Mouse (Mus musculus): ENCODE measurements around the gene Nptn. TPM values are rescaled to one million over a fixed set of nuclear protein-coding genes. Genes with fewer than 3 reads are reported as not detected.

The Nptn gene
- polyA plus RNA-seq, 1 experiment from 2014 or later: 122 TPM

DNA sequence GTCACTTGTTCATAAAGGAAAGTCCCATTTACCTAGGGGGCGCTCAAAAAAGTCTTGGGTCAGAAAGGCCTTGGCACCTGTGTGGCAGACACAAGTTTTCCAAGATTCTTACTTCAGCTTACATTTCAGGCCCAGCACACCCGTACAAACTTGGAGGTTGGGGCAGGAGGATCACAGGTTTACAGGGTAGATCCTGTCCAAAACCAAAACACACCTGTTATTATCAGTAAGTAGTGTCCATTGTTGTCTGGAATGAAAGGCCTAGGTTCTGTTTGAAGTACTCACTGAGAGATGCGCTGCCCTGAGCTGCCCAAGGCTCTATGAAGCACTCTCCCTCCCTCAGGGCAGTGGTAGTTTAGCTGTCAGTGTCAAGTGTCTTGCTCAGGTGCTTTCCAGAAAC lies 77.3 kb downstream of the Nptn start:
- Histone ChIP-seq H3K9ac (ENCODE audit: low read depth, low read length) (no peak overlapping the region), H3K9me3 (ENCODE audit: control insufficient read depth, low read length) (no peaks in the 10 kb centered on the region), H3K4me2 (ENCODE audit: low read depth, low read length) (no peak overlapping the region), H3K27ac (ENCODE audit: low read length) (no peak overlapping the region), H3K4me3 (ENCODE audit: low read length) (no peak overlapping the region), H3K27me3 (replicated peaks; ENCODE audit: control insufficient read depth, insufficient read depth, low read length) (no peaks in the 10 kb centered on the region), H3K4me1 (ENCODE audit: control insufficient read depth, insufficient read depth, low read length) (no peaks in the 10 kb centered on the region), H3K36me3 (ENCODE audit: control insufficient read depth, insufficient read depth, low read length) (peaks cover 3% of the 10 kb centered on the region)
- WGBS: 88% methylated on average over 3 of the region's 3 CpGs
- no peak for ATAC-seq

DNA sequence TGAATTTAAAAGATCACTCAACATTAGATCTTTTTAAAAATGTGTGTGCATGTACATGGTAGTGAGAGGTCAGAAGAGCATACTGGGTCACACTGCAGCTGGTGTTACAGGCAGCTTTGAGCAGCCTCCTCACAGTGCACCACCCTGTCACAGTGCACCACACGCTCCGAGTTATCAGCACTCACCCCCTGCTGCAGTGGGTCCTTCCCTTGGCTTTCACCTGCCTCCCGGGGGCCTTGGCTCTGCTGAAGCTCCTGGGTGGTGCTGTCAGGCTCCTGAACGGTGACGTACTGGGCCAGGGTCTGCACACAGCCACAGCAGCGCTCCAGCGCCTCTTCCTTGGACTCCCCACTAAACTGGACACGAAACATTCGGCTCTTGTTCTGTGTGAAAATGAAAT lies 77.9 kb downstream of the Nptn start:
- Histone ChIP-seq H3K4me2 (ENCODE audit: low read depth, low read length) (no peak overlapping the region), H3K9ac (ENCODE audit: low read depth, low read length) (no peak overlapping the region), H3K27ac (ENCODE audit: low read length) (no peak overlapping the region), H3K36me3 (ENCODE audit: control insufficient read depth, insufficient read depth, low read length) (peaks cover 3% of the 10 kb centered on the region), H3K4me1 (ENCODE audit: control insufficient read depth, insufficient read depth, low read length) (no peaks in the 10 kb centered on the region), H3K4me3 (ENCODE audit: low read length) (no peak overlapping the region), H3K27me3 (replicated peaks; ENCODE audit: control insufficient read depth, insufficient read depth, low read length) (no peaks in the 10 kb centered on the region), H3K9me3 (ENCODE audit: control insufficient read depth, low read length) (no peaks in the 10 kb centered on the region)
- WGBS: 91% methylated on average over 9 of the region's 9 CpGs
- peak; percentile 72 for ATAC-seq

DNA sequence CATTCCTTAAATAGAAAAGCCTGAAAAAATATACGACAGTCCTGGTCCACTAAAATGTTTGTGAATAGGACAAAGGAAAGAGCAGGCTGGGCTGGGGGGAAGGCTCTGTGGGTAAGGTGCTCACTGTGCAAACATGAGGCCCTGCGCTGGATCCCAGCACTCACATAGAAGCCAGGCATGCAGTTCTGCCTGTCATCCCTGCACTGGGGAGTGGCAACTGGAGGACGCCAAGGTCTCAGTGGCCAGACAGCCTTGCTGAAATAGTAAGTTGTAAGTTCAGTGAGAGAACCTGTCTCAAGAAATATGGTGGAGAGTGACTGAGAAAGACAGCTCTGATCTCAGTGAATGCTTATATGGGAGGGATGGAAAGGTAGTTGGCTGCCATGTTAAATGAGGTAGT lies 78.6 kb downstream of the Nptn start:
- no peak overlapping the region for H3K9ac ChIP-seq (ENCODE audit: low read depth, low read length)
- H3K4me1 ChIP-seq (ENCODE audit: control insufficient read depth, insufficient read depth, low read length): no peaks in the 10 kb centered on the region
- H3K4me2 ChIP-seq (ENCODE audit: low read depth, low read length): no peak overlapping the region
- H3K36me3 ChIP-seq (ENCODE audit: control insufficient read depth, insufficient read depth, low read length): peaks cover 3% of the 10 kb centered on the region
- no peaks in the 10 kb centered on the region for H3K9me3 ChIP-seq (ENCODE audit: control insufficient read depth, low read length)
- H3K4me3 ChIP-seq (ENCODE audit: low read length): no peak overlapping the region
- no peak overlapping the region for H3K27ac ChIP-seq (ENCODE audit: low read length)
- 78% methylated on average over 3 of the region's 3 CpGs for WGBS
- no peak for ATAC-seq
- H3K27me3 ChIP-seq (replicated peaks; ENCODE audit: control insufficient read depth, insufficient read depth, low read length): no peaks in the 10 kb centered on the region

DNA sequence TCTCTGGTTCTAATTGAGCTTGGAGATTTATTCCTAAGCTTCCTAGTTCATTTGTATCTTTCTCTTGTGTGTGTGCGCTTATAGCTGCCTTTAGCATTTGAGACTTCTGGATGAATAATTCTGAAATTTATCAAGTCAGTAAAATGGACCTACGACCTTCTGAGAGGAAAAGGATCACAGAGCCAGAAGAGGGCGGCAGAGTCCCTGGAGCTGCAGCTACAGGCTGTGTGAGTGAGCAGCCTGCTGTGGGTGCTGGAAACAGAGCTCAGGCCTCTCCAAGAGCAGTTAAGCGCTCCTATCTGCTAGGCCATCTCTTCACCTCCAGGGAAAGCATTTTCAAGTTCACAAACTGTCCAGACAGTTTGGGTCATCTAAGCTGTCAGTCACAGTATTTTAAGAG lies 80.0 kb downstream of the Nptn start:
- H3K4me1 ChIP-seq (ENCODE audit: control insufficient read depth, insufficient read depth, low read length): no peaks in the 10 kb centered on the region
- H3K9ac ChIP-seq (ENCODE audit: low read depth, low read length): no peak overlapping the region
- no peak overlapping the region for H3K4me2 ChIP-seq (ENCODE audit: low read depth, low read length)
- H3K4me3 ChIP-seq (ENCODE audit: low read length): no peak overlapping the region
- H3K27me3 ChIP-seq (replicated peaks; ENCODE audit: control insufficient read depth, insufficient read depth, low read length): no peaks in the 10 kb centered on the region
- H3K9me3 ChIP-seq (ENCODE audit: control insufficient read depth, low read length): no peaks in the 10 kb centered on the region
- WGBS: 93% methylated on average over 4 of the region's 4 CpGs
- peaks cover 3% of the 10 kb centered on the region for H3K36me3 ChIP-seq (ENCODE audit: control insufficient read depth, insufficient read depth, low read length)
- H3K27ac ChIP-seq (ENCODE audit: low read length): no peak overlapping the region
- no peak for ATAC-seq

DNA sequence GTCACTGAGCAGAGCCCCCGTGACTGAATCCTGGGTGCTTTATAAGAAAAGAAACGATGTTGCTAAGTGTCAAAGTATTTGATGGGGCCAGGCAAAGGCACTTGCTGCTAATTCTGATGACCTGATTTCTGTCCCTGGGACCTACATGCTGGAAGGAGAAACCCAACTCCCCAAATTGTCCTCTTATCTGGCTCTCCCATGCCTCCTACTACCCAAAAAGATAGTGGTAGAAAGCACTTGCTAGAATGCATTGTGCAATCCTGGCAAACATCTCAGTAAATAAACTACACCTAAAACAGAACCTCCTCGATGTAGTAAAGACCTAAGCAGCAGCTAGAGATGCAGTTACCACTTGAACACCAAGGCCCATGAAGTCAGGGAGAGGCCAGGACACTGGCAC lies 80.8 kb downstream of the Nptn start:
- Histone ChIP-seq H3K9me3 (ENCODE audit: control insufficient read depth, low read length) (no peaks in the 10 kb centered on the region), H3K4me1 (ENCODE audit: control insufficient read depth, insufficient read depth, low read length) (no peaks in the 10 kb centered on the region), H3K27me3 (replicated peaks; ENCODE audit: control insufficient read depth, insufficient read depth, low read length) (no peaks in the 10 kb centered on the region), H3K4me3 (ENCODE audit: low read length) (no peak overlapping the region), H3K36me3 (ENCODE audit: control insufficient read depth, insufficient read depth, low read length) (peaks cover 3% of the 10 kb centered on the region), H3K4me2 (ENCODE audit: low read depth, low read length) (no peak overlapping the region), H3K27ac (ENCODE audit: low read length) (no peak overlapping the region), H3K9ac (ENCODE audit: low read depth, low read length) (no peak overlapping the region)
- ATAC-seq: no peak
- 86% methylated on average over 3 of the region's 3 CpGs for WGBS

DNA sequence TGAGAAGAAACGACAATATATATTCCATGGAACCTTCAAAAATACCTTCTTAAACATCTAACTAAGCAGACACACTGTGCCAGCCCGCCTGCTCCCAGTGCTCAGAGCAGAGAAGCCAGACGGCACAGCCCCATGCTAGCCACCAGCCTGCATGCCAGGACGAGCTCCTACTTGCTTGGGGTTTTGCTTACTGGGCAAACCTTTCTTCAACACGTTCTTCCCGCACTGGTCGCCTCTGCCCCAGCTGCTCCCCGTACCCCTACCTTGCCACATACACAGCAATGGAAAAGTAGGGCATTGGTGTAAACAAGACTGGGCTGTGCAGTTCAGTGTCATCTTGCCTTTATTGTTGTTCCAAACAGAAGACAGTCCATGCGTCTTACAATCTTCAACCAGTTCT lies 83.5 kb downstream of the Nptn start:
- 82% methylated on average over 9 of the region's 9 CpGs for WGBS
- ATAC-seq: no peak
- Histone ChIP-seq H3K27ac (ENCODE audit: low read length) (no peak overlapping the region), H3K4me3 (ENCODE audit: low read length) (no peak overlapping the region), H3K27me3 (replicated peaks; ENCODE audit: control insufficient read depth, insufficient read depth, low read length) (no peaks in the 10 kb centered on the region), H3K4me1 (ENCODE audit: control insufficient read depth, insufficient read depth, low read length) (no peaks in the 10 kb centered on the region), H3K4me2 (ENCODE audit: low read depth, low read length) (no peak overlapping the region), H3K9ac (ENCODE audit: low read depth, low read length) (no peak overlapping the region), H3K36me3 (ENCODE audit: control insufficient read depth, insufficient read depth, low read length) (peaks cover 3% of the 10 kb centered on the region), H3K9me3 (ENCODE audit: control insufficient read depth, low read length) (no peaks in the 10 kb centered on the region)

DNA sequence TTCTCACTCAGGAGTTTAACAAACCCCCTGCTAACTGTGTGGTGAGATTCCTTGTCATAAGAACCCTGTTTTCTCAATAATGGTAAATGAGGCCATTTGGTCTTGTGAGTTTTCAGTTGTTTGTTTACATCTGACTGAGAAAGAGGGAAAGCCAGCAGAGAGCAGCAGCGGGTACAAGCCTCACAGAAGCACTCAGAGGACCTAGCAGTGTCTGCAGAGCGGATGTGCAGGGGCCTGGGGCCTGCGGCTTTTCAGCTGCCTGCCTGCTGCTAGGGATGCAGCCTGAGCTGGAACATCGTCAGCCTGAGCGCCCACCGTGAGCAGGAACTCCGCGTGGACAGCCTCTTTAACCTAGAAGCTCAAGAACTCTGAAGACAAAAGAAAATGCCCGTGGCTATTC lies 84.2 kb downstream of the Nptn start:
- no peak for ATAC-seq
- Histone ChIP-seq H3K4me2 (ENCODE audit: low read depth, low read length) (no peak overlapping the region), H3K9me3 (ENCODE audit: control insufficient read depth, low read length) (no peaks in the 10 kb centered on the region), H3K4me3 (ENCODE audit: low read length) (no peak overlapping the region), H3K9ac (ENCODE audit: low read depth, low read length) (no peak overlapping the region), H3K4me1 (ENCODE audit: control insufficient read depth, insufficient read depth, low read length) (no peaks in the 10 kb centered on the region), H3K36me3 (ENCODE audit: control insufficient read depth, insufficient read depth, low read length) (peaks cover 3% of the 10 kb centered on the region), H3K27me3 (replicated peaks; ENCODE audit: control insufficient read depth, insufficient read depth, low read length) (no peaks in the 10 kb centered on the region), H3K27ac (ENCODE audit: low read length) (no peak overlapping the region)
- 49% methylated on average over 9 of the region's 9 CpGs for WGBS

DNA sequence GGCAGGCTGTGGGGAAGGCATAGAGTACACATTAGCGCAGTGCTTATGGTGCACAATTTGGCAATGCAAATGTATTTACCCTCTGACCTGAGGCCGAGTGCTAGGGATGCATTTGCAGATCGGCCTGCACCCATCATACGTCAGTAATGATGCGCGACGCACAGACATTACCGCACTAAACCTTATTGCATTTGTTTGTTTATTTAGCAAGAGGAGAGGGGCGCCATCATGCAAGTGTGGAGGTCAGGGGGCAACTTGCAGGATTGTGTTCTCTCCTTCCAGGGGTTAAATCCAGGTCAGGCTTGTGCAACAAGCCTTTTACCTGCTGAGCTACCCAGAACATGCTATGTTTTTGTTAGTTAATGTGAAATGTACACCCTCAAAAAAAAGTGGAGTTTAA lies 85.2 kb downstream of the Nptn start:
- Histone ChIP-seq H3K9ac (ENCODE audit: low read depth, low read length) (no peak overlapping the region), H3K27ac (ENCODE audit: low read length) (no peak overlapping the region), H3K36me3 (ENCODE audit: control insufficient read depth, insufficient read depth, low read length) (no peaks in the 10 kb centered on the region; the same call in 1 of the 2 replicates), H3K27me3 (replicated peaks; ENCODE audit: control insufficient read depth, insufficient read depth, low read length) (no peaks in the 10 kb centered on the region), H3K9me3 (ENCODE audit: control insufficient read depth, low read length) (no peaks in the 10 kb centered on the region), H3K4me1 (ENCODE audit: control insufficient read depth, insufficient read depth, low read length) (no peaks in the 10 kb centered on the region), H3K4me3 (ENCODE audit: low read length) (no peak overlapping the region), H3K4me2 (ENCODE audit: low read depth, low read length) (no peak overlapping the region)
- no peak for ATAC-seq
- 63% methylated on average over 9 of the region's 9 CpGs for WGBS

DNA sequence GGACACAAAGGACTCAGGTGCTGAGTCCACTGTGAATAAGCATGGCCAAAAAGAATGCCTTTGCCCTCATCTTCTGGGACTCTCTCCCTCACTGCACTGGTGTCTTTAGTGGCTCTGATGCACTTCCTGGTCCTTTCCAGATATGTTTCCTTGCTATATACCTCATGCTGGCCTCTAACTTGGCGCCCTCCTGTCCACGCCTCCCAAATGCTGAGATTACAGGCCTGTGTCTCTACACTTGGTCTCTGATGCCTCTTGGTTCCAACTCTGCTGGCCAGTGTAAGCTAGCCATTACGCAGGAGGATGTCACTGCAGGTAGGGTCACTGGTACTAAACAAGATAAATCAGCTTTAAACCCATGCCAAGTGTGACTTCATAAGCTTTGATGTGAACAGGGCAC lies 86.1 kb downstream of the Nptn start:
- H3K4me1 ChIP-seq (ENCODE audit: control insufficient read depth, insufficient read depth, low read length): no peaks in the 10 kb centered on the region
- H3K36me3 ChIP-seq (ENCODE audit: control insufficient read depth, insufficient read depth, low read length): no peaks in the 10 kb centered on the region
- ATAC-seq: no peak
- H3K27me3 ChIP-seq (replicated peaks; ENCODE audit: control insufficient read depth, insufficient read depth, low read length): no peaks in the 10 kb centered on the region
- no peak overlapping the region for H3K4me3 ChIP-seq (ENCODE audit: low read length)
- 91% methylated on average over 3 of the region's 3 CpGs for WGBS
- H3K27ac ChIP-seq (ENCODE audit: low read length): no peak overlapping the region
- H3K9ac ChIP-seq (ENCODE audit: low read depth, low read length): no peak overlapping the region
- no peaks in the 10 kb centered on the region for H3K9me3 ChIP-seq (ENCODE audit: control insufficient read depth, low read length)
- no peak overlapping the region for H3K4me2 ChIP-seq (ENCODE audit: low read depth, low read length)

DNA sequence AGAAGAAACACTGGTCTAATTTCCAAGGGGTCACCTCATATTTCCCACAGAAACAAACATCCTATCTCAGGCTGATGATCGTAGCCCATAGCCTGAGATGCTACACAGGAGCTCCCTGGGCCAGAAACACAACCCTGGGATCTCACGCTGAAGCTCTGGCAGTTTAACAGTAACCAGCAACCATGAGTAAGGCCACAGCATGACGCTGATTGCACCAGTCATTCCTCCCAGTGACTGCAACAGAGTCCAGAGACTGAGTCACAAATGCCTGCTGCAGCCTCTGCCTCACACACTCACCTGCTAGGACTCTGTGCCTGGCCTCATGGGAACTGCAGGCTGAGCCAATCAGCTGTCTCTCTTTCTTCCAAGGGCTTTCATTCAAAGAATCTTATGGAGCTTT lies 87.0 kb downstream of the Nptn start:
- no peak overlapping the region for H3K27ac ChIP-seq (ENCODE audit: low read length)
- no peaks in the 10 kb centered on the region for H3K27me3 ChIP-seq (replicated peaks; ENCODE audit: control insufficient read depth, insufficient read depth, low read length)
- H3K36me3 ChIP-seq (ENCODE audit: control insufficient read depth, insufficient read depth, low read length): no peaks in the 10 kb centered on the region
- no peak overlapping the region for H3K4me3 ChIP-seq (ENCODE audit: low read length)
- no peaks in the 10 kb centered on the region for H3K9me3 ChIP-seq (ENCODE audit: control insufficient read depth, low read length)
- no peak for ATAC-seq
- WGBS: 63% methylated on average over 3 of the region's 3 CpGs
- H3K9ac ChIP-seq (ENCODE audit: low read depth, low read length): no peak overlapping the region
- H3K4me2 ChIP-seq (ENCODE audit: low read depth, low read length): no peak overlapping the region
- H3K4me1 ChIP-seq (ENCODE audit: control insufficient read depth, insufficient read depth, low read length): no peaks in the 10 kb centered on the region
